Comparison of ENCODE assay signal across 24 mouse cellular contexts in genomic region chr11:58803871-58804270, GRCm38 (mm10). TPM values are rescaled to one million over a fixed set of nuclear protein-coding genes. Genes with fewer than 3 reads are reported as not detected.
DNase-seq lines count a peak whose midpoint lies in the region; ATAC-seq and TF ChIP-seq lines count a peak whose summit lies in the region.
"Had no signal": no experiment of that assay in that cellular context is flagged by ENCODE, and none has a peak within 500 bp of the region (broad histone marks: within the 10 kb centered on the region; RNA-seq: fewer than 3 reads in every experiment).

No protein-coding gene starts in this region.

- peak overlapping the region; percentile 54; the same call in 1 of the 2 replicates for H3K27ac ChIP-seq in intestine, embryonic 14.5 days (ENCODE audit: low read depth)
- H3K27ac ChIP-seq in intestine, postnatal 0 days (ENCODE audit: low read depth, low read length), result no peak overlapping the region
- H3K27ac ChIP-seq in stomach, embryonic 16.5 days (ENCODE audit: low read length), result 0 out of 2 replicates have a peak overlapping the region, but pooled peaks have one; percentile 44
- no peak overlapping the region for H3K27ac ChIP-seq in stomach, postnatal 0 days (replicated peaks)
- H3K27ac ChIP-seq in intestine, embryonic 15.5 days, result 0 out of 2 replicates have a peak overlapping the region, but pooled peaks have one; percentile 37
- no peak overlapping the region for H3K27ac ChIP-seq in intestine, embryonic 16.5 days (ENCODE audit: low read length)
- H3K27ac ChIP-seq: embryonic facial prominence, embryonic 10.5 days; embryonic facial prominence, embryonic 12.5 days; forebrain, embryonic 13.5 days; forebrain, embryonic 15.5 days had no signal

- no peaks in the 10 kb centered on the region for H3K36me3 ChIP-seq in intestine, embryonic 14.5 days (ENCODE audit: control insufficient read depth, insufficient read depth, low read length)
- no peaks in the 10 kb centered on the region for H3K36me3 ChIP-seq in intestine, postnatal 0 days (ENCODE audit: control insufficient read depth, insufficient read depth)
- H3K36me3 ChIP-seq in stomach, embryonic 16.5 days (ENCODE audit: control insufficient read depth, insufficient read depth, low read length), result no peaks in the 10 kb centered on the region
- no peaks in the 10 kb centered on the region for H3K36me3 ChIP-seq in stomach, postnatal 0 days (ENCODE audit: control insufficient read depth, insufficient read depth, low read length)
- H3K36me3 ChIP-seq in intestine, embryonic 15.5 days, result no peaks in the 10 kb centered on the region
- H3K36me3 ChIP-seq in intestine, embryonic 16.5 days (ENCODE audit: control insufficient read depth, insufficient read depth, low read length), result no peaks in the 10 kb centered on the region
- H3K36me3 ChIP-seq: embryonic facial prominence, embryonic 10.5 days; embryonic facial prominence, embryonic 12.5 days; forebrain, embryonic 15.5 days had no signal

- ATAC-seq in intestine, embryonic 14.5 days (replicated peaks; ENCODE audit: low FRiP score, low TSS enrichment, low read depth), result no peak
- no peak for ATAC-seq in intestine, postnatal 0 days
- no peak for ATAC-seq in stomach, embryonic 16.5 days (ENCODE audit: insufficient read depth, low FRiP score)
- no peak for ATAC-seq in stomach, postnatal 0 days (ENCODE audit: low FRiP score, low TSS enrichment)
- peak; percentile 73 for ATAC-seq in intestine, embryonic 15.5 days
- ATAC-seq in intestine, embryonic 16.5 days, result peak; percentile 67
- ATAC-seq: forebrain, embryonic 13.5 days; forebrain, embryonic 15.5 days had no signal

- H3K9me3 ChIP-seq in intestine, embryonic 14.5 days (ENCODE audit: control insufficient read depth, low read length), result no peaks in the 10 kb centered on the region
- no peaks in the 10 kb centered on the region for H3K9me3 ChIP-seq in intestine, postnatal 0 days (ENCODE audit: control insufficient read depth)
- H3K9me3 ChIP-seq in stomach, embryonic 16.5 days (replicated peaks; ENCODE audit: control insufficient read depth, low read length), result no peaks in the 10 kb centered on the region
- no peaks in the 10 kb centered on the region for H3K9me3 ChIP-seq in stomach, postnatal 0 days (ENCODE audit: control insufficient read depth, low read length)
- H3K9me3 ChIP-seq in intestine, embryonic 15.5 days, result no peaks in the 10 kb centered on the region
- no peaks in the 10 kb centered on the region for H3K9me3 ChIP-seq in intestine, embryonic 16.5 days (ENCODE audit: control insufficient read depth, low read length)
- H3K9me3 ChIP-seq: embryonic facial prominence, embryonic 10.5 days; embryonic facial prominence, embryonic 12.5 days; forebrain, embryonic 13.5 days; forebrain, embryonic 15.5 days had no signal

- no peak for TF ChIP-seq CTCF in intestine, postnatal 0 days (IDR thresholded peaks at IDR 0.05; ENCODE audit: low read depth)
- no peak for TF ChIP-seq CTCF in stomach, postnatal 0 days (IDR thresholded peaks at IDR 0.05; ENCODE audit: low read depth)

- H3K27me3 ChIP-seq in intestine, embryonic 14.5 days (replicated peaks; ENCODE audit: control insufficient read depth, insufficient read depth, low read length), result no peaks in the 10 kb centered on the region
- no peaks in the 10 kb centered on the region for H3K27me3 ChIP-seq in intestine, postnatal 0 days (replicated peaks; ENCODE audit: control insufficient read depth, insufficient read depth, low read length)
- no peaks in the 10 kb centered on the region for H3K27me3 ChIP-seq in stomach, embryonic 16.5 days (ENCODE audit: control insufficient read depth, insufficient read depth, low read length)
- H3K27me3 ChIP-seq in stomach, postnatal 0 days (ENCODE audit: control insufficient read depth, insufficient read depth, low read length), result no peaks in the 10 kb centered on the region
- no peaks in the 10 kb centered on the region for H3K27me3 ChIP-seq in intestine, embryonic 15.5 days (replicated peaks)
- no peaks in the 10 kb centered on the region for H3K27me3 ChIP-seq in intestine, embryonic 16.5 days (replicated peaks; ENCODE audit: control insufficient read depth, insufficient read depth, low read length)
- H3K27me3 ChIP-seq: embryonic facial prominence, embryonic 12.5 days; forebrain, embryonic 13.5 days; forebrain, embryonic 15.5 days had no signal

- H3K9ac ChIP-seq in intestine, embryonic 14.5 days (ENCODE audit: low read length), result no peak overlapping the region
- no peak overlapping the region for H3K9ac ChIP-seq in intestine, postnatal 0 days (ENCODE audit: low read depth, low read length)
- H3K9ac ChIP-seq in stomach, embryonic 16.5 days (ENCODE audit: low read length), result no peak overlapping the region
- H3K9ac ChIP-seq in stomach, postnatal 0 days (ENCODE audit: low read length), result no peak overlapping the region
- no peak overlapping the region for H3K9ac ChIP-seq in intestine, embryonic 15.5 days
- H3K9ac ChIP-seq in intestine, embryonic 16.5 days (ENCODE audit: low read depth, low read length), result no peak overlapping the region
- H3K9ac ChIP-seq: embryonic facial prominence, embryonic 12.5 days; forebrain, embryonic 13.5 days; forebrain, embryonic 15.5 days had no signal

- H3K4me2 ChIP-seq in intestine, embryonic 14.5 days (ENCODE audit: low read length), result 0 out of 2 replicates have a peak overlapping the region, but pooled peaks have one; percentile 11
- H3K4me2 ChIP-seq in intestine, postnatal 0 days (replicated peaks; ENCODE audit: low read depth), result no peak overlapping the region
- H3K4me2 ChIP-seq in stomach, embryonic 16.5 days (ENCODE audit: low read depth, low read length), result no peak overlapping the region
- H3K4me2 ChIP-seq in stomach, postnatal 0 days (replicated peaks; ENCODE audit: low read depth), result no peak overlapping the region
- H3K4me2 ChIP-seq in intestine, embryonic 15.5 days (replicated peaks), result no peak overlapping the region
- H3K4me2 ChIP-seq in intestine, embryonic 16.5 days (ENCODE audit: low read depth, low read length), result no peak overlapping the region
- H3K4me2 ChIP-seq: embryonic facial prominence, embryonic 12.5 days; forebrain, embryonic 13.5 days; forebrain, embryonic 15.5 days had no signal

- TF ChIP-seq EP300 in stomach, postnatal 0 days (optimal IDR thresholded peaks at IDR 0.05), result no peak

- DNase-seq in intestine, embryonic 14.5 days (ENCODE audit: low spot score), result no peak
- DNase-seq in stomach, postnatal 0 days (ENCODE audit: low spot score), result no peak
- DNase-seq in kidney, postnatal 25 days, result no peak
- DNase-seq: adrenal gland, adult 2 months; adrenal gland, postnatal 10 days; adrenal gland, postnatal 25 days; cerebellum, adult 11 months; cerebellum, adult 18-20 months; cerebellum, adult 8-10 months; cerebellum, adult 9-11 months; cerebellum, postnatal 25 days had no signal

- H3K4me1 ChIP-seq in intestine, embryonic 14.5 days (replicated peaks; ENCODE audit: control insufficient read depth, insufficient read depth, low read length), result peaks cover 11% of the 10 kb centered on the region
- H3K4me1 ChIP-seq in intestine, postnatal 0 days (replicated peaks; ENCODE audit: control insufficient read depth, insufficient read depth, low read length), result 0 out of 2 replicates have a peak, but pooled peaks cover 2% of the 10 kb centered on the region
- peaks cover 10% of the 10 kb centered on the region for H3K4me1 ChIP-seq in stomach, embryonic 16.5 days (ENCODE audit: control insufficient read depth, insufficient read depth, low read length)
- no peaks in the 10 kb centered on the region; the same call in 1 of the 2 replicates for H3K4me1 ChIP-seq in stomach, postnatal 0 days (replicated peaks; ENCODE audit: control insufficient read depth, insufficient read depth)
- H3K4me1 ChIP-seq in intestine, embryonic 15.5 days (replicated peaks), result peaks cover 12% of the 10 kb centered on the region
- H3K4me1 ChIP-seq in intestine, embryonic 16.5 days (ENCODE audit: control insufficient read depth, insufficient read depth, low read length), result peaks cover 16% of the 10 kb centered on the region; the same call in 1 of the 2 replicates

- H3K4me3 ChIP-seq in intestine, embryonic 14.5 days (ENCODE audit: low read depth, low read length), result no peak overlapping the region
- H3K4me3 ChIP-seq in intestine, postnatal 0 days (ENCODE audit: low read depth, low read length), result no peak overlapping the region
- H3K4me3 ChIP-seq in stomach, embryonic 16.5 days (replicated peaks; ENCODE audit: low read length), result no peak overlapping the region
- no peak overlapping the region for H3K4me3 ChIP-seq in stomach, postnatal 0 days (ENCODE audit: low read depth, low read length)
- no peak overlapping the region for H3K4me3 ChIP-seq in intestine, embryonic 15.5 days (replicated peaks)
- no peak overlapping the region for H3K4me3 ChIP-seq in intestine, embryonic 16.5 days (ENCODE audit: low read length)
- H3K4me3 ChIP-seq: embryonic facial prominence, embryonic 10.5 days; embryonic facial prominence, embryonic 12.5 days; forebrain, embryonic 13.5 days; forebrain, embryonic 15.5 days had no signal

- WGBS in intestine, embryonic 14.5 days, result 33% methylated on average over 4 of the region's 4 CpGs
- WGBS in intestine, postnatal 0 days, result 13% methylated on average over 4 of the region's 4 CpGs
- 39% methylated on average over 4 of the region's 4 CpGs for WGBS in stomach, embryonic 16.5 days
- WGBS in stomach, postnatal 0 days, result 29% methylated on average over 4 of the region's 4 CpGs
- 39% methylated on average over 4 of the region's 4 CpGs for WGBS in intestine, embryonic 15.5 days
- WGBS in intestine, embryonic 16.5 days, result 34% methylated on average over 4 of the region's 4 CpGs

RNA-seq across cellular contexts. Expression of gene Fam183b, which starts 2.1 kb away (rescaled TPM):
- 40.1 and 47.1 TPM in 2 replicates for polyA plus RNA-seq in intestine, embryonic 14.5 days (2014; fragmentation: Nextera tagmentation; extraction: Ambion mirVana)
- 1.9 and 4.1 TPM in 2 replicates for polyA plus RNA-seq in intestine, postnatal 0 days (2015; fragmentation: Nextera tagmentation; extraction: Ambion mirVana)
- polyA plus RNA-seq in stomach, embryonic 16.5 days (2015; fragmentation: Nextera tagmentation; extraction: Ambion mirVana), result 5.2 and 5.4 TPM in 2 replicates
- polyA plus RNA-seq in stomach, postnatal 0 days (2015; fragmentation: Nextera tagmentation; extraction: Ambion mirVana), result 3.1 and 3.7 TPM in 2 replicates
- 16.8 and 17.2 TPM in 2 replicates for polyA plus RNA-seq in intestine, embryonic 15.5 days (2015; fragmentation: Nextera tagmentation; extraction: Ambion mirVana)
- polyA plus RNA-seq in intestine, embryonic 16.5 days (2015; fragmentation: Nextera tagmentation; extraction: Ambion mirVana), result 8.5 and 10.4 TPM in 2 replicates
- polyA plus RNA-seq: adrenal gland, adult 2 months; C2C12 had no signal

RNA-seq across cellular contexts. Expression of gene Olfr313, which starts 10.9 kb away (rescaled TPM):
- polyA plus RNA-seq in intestine, embryonic 14.5 days (2014; fragmentation: Nextera tagmentation; extraction: Ambion mirVana), result not detected in 2 replicates
- not detected in 2 replicates for polyA plus RNA-seq in intestine, postnatal 0 days (2015; fragmentation: Nextera tagmentation; extraction: Ambion mirVana)
- not detected in 2 replicates for polyA plus RNA-seq in stomach, embryonic 16.5 days (2015; fragmentation: Nextera tagmentation; extraction: Ambion mirVana)
- polyA plus RNA-seq in stomach, postnatal 0 days (2015; fragmentation: Nextera tagmentation; extraction: Ambion mirVana), result not detected in 2 replicates
- polyA plus RNA-seq in intestine, embryonic 15.5 days (2015; fragmentation: Nextera tagmentation; extraction: Ambion mirVana), result not detected in 2 replicates
- polyA plus RNA-seq in intestine, embryonic 16.5 days (2015; fragmentation: Nextera tagmentation; extraction: Ambion mirVana), result not detected in 2 replicates
- polyA plus RNA-seq: adrenal gland, adult 2 months; brain, embryonic 14.5 days; C2C12; cortical plate, adult 2 months; embryonic facial prominence, embryonic 10.5 days; embryonic facial prominence, embryonic 12.5 days; forebrain, embryonic 13.5 days; forebrain, embryonic 15.5 days had no signal

RNA-seq across cellular contexts. Expression of gene Olfr314, which starts 21.1 kb away (rescaled TPM):
- polyA plus RNA-seq in intestine, embryonic 14.5 days (2014; fragmentation: Nextera tagmentation; extraction: Ambion mirVana), result not detected in 2 replicates
- not detected in 2 replicates for polyA plus RNA-seq in intestine, postnatal 0 days (2015; fragmentation: Nextera tagmentation; extraction: Ambion mirVana)
- not detected in 2 replicates for polyA plus RNA-seq in stomach, embryonic 16.5 days (2015; fragmentation: Nextera tagmentation; extraction: Ambion mirVana)
- polyA plus RNA-seq in stomach, postnatal 0 days (2015; fragmentation: Nextera tagmentation; extraction: Ambion mirVana), result not detected in 2 replicates
- not detected in 2 replicates for polyA plus RNA-seq in intestine, embryonic 15.5 days (2015; fragmentation: Nextera tagmentation; extraction: Ambion mirVana)
- polyA plus RNA-seq in intestine, embryonic 16.5 days (2015; fragmentation: Nextera tagmentation; extraction: Ambion mirVana), result not detected in 2 replicates
- polyA plus RNA-seq: adrenal gland, adult 2 months; brain, embryonic 14.5 days; C2C12; cortical plate, adult 2 months; embryonic facial prominence, embryonic 10.5 days; embryonic facial prominence, embryonic 12.5 days; embryonic facial prominence, embryonic 14.5 days; forebrain, embryonic 11.5 days; forebrain, embryonic 13.5 days; forebrain, embryonic 15.5 days had no signal

RNA-seq across cellular contexts. Expression of gene Olfr312, which starts 25.2 kb away (rescaled TPM):
- polyA plus RNA-seq in intestine, embryonic 14.5 days (2014; fragmentation: Nextera tagmentation; extraction: Ambion mirVana), result not detected in 2 replicates
- polyA plus RNA-seq in intestine, postnatal 0 days (2015; fragmentation: Nextera tagmentation; extraction: Ambion mirVana), result not detected in 2 replicates
- not detected in 2 replicates for polyA plus RNA-seq in stomach, embryonic 16.5 days (2015; fragmentation: Nextera tagmentation; extraction: Ambion mirVana)
- 0.04 TPM in 1 of 2 replicates, not detected in the other for polyA plus RNA-seq in stomach, postnatal 0 days (2015; fragmentation: Nextera tagmentation; extraction: Ambion mirVana)
- not detected in 2 replicates for polyA plus RNA-seq in intestine, embryonic 15.5 days (2015; fragmentation: Nextera tagmentation; extraction: Ambion mirVana)
- not detected in 2 replicates for polyA plus RNA-seq in intestine, embryonic 16.5 days (2015; fragmentation: Nextera tagmentation; extraction: Ambion mirVana)
- polyA plus RNA-seq: adrenal gland, adult 2 months; brain, embryonic 14.5 days; C2C12; cortical plate, adult 2 months; embryonic facial prominence, embryonic 10.5 days; embryonic facial prominence, embryonic 12.5 days; embryonic facial prominence, embryonic 14.5 days; forebrain, embryonic 11.5 days; forebrain, embryonic 13.5 days; forebrain, embryonic 15.5 days had no signal

RNA-seq across cellular contexts. Expression of gene Olfr315, which starts 30.9 kb away (rescaled TPM):
- polyA plus RNA-seq in intestine, embryonic 14.5 days (2014; fragmentation: Nextera tagmentation; extraction: Ambion mirVana), result not detected in 2 replicates
- not detected in 2 replicates for polyA plus RNA-seq in intestine, postnatal 0 days (2015; fragmentation: Nextera tagmentation; extraction: Ambion mirVana)
- not detected in 2 replicates for polyA plus RNA-seq in stomach, embryonic 16.5 days (2015; fragmentation: Nextera tagmentation; extraction: Ambion mirVana)
- polyA plus RNA-seq in stomach, postnatal 0 days (2015; fragmentation: Nextera tagmentation; extraction: Ambion mirVana), result not detected in 2 replicates
- not detected in 2 replicates for polyA plus RNA-seq in intestine, embryonic 15.5 days (2015; fragmentation: Nextera tagmentation; extraction: Ambion mirVana)
- polyA plus RNA-seq in intestine, embryonic 16.5 days (2015; fragmentation: Nextera tagmentation; extraction: Ambion mirVana), result not detected in 2 replicates
- polyA plus RNA-seq: adrenal gland, adult 2 months; brain, embryonic 14.5 days; C2C12; cortical plate, adult 2 months; embryonic facial prominence, embryonic 10.5 days; embryonic facial prominence, embryonic 12.5 days; forebrain, embryonic 11.5 days; forebrain, embryonic 13.5 days; forebrain, embryonic 15.5 days had no signal

Comparison
In these comparisons a context has a peak if more than half of its experiments do, and no peak if none do; other contexts are left out.
1. ATAC-seq: peak in intestine, embryonic 15.5 days (single experiment) and intestine, embryonic 16.5 days (single experiment); none in intestine, embryonic 14.5 days (single experiment), intestine, postnatal 0 days (single experiment), stomach, embryonic 16.5 days (single experiment) and stomach, postnatal 0 days (single experiment).
2. H3K27ac ChIP-seq: peak in intestine, embryonic 14.5 days (single experiment), stomach, embryonic 16.5 days (single experiment) and intestine, embryonic 15.5 days (single experiment); none in intestine, postnatal 0 days (single experiment), stomach, postnatal 0 days (single experiment) and intestine, embryonic 16.5 days (single experiment).